Mouse (Mus musculus) heart, adult 10 weeks (tissue): ENCODE measurements around the gene Gm21976. TPM values are rescaled to one million over a fixed set of nuclear protein-coding genes. Genes with fewer than 3 reads are reported as not detected.

Experiments
- polyA plus RNA-seq: library from polyadenylated mRNA; stranded (reverse); fragments of 350-450 nt; fragmentation: Illumina TruSeq; extraction: RNeasy Lipid Tissue Mini Kit (QIAGEN cat#74804); gene quantifications from one replicate; pipeline ENCODE4 v1.2.3, GENCODE M21; 2014; ENCODE audit warnings: low read depth, low replicate concordance

Gene Gm21976
- polyA plus RNA-seq, result not detected

GRCm38 (mm10) chr13:98279686-98280085, at the start of gene Gm21976:
Gene Gm21976, plus strand, starts transcription at chr13:98279887.

GRCm38 (mm10) chr13:98262636-98263457, 16.8 kb upstream of the Gm21976 start, which contains the start of the genes Utp15 and Ankra2:
Gene Utp15, minus strand, starts transcription at chr13:98263041.
Gene Ankra2, plus strand, starts transcription at chr13:98263074.

DNA sequence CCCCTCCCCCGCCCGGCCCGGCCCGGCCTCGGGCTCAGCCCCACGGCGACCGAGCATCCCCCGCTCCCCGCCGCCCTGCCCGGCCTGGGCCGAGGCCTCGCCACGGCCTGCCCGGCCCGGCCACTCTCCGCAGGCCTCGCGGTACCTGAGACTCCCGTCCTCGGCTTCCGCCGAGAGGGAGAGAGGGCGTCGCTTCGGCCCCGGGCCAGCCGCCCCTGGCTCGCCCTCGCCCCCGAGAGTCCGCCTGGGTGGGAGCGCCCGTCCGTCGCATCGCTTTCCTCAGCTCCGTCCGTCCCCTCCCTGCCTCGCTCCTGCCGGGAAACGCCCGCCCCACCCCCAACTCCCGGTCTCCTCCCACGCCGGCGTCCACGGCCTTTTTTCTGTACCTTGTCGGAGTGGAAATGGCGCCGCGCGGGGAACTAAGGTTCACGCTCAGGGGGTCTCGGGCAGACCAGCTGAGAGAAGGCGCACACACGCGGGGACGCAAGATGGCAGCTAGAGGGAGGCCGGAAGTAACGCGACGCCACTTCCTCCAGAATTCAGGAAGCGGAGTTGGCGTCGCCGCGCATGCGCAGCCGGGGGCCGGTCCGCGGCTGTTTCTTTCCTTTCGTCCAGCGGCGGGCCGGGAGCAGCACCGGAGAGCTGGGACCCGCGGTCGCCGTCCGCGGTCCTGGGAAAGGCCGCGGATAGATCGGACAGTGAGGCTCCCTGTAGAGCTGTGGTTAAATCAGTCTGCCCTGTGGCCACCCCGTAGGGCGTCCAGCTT, 37.0 kb downstream of the Gm21976 start, which contains the start of gene Btf3:
Gene Btf3 (minus strand): TSS at position 527 of the 766 bp plus-strand sequence.

GRCm38 (mm10) chr13:98354090-98354801, 74.6 kb downstream of the Gm21976 start, which contains the start of gene Foxd1:
Gene Foxd1, plus strand, starts transcription at chr13:98354242.

Other genes starting within 250 kb of the Gm21976 start
- gene Arhgef28, start 73.4 kb upstream of the Gm21976 start, polyA plus RNA-seq, result 3.5 TPM
- 6.4 TPM for gene Utp15, start 16.8 kb upstream of the Gm21976 start, polyA plus RNA-seq
- gene Ankra2, start 16.8 kb upstream of the Gm21976 start, polyA plus RNA-seq, result 23.0 TPM
- 340 TPM for gene Btf3, start 37.1 kb downstream of the Gm21976 start, polyA plus RNA-seq
- gene Foxd1, start 74.4 kb downstream of the Gm21976 start, polyA plus RNA-seq, result not detected
- not detected for gene Gm10320, start 212.1 kb downstream of the Gm21976 start, polyA plus RNA-seq